Mouse (Mus musculus) megakaryocyte, embryonic 14.5 days (primary cell): ENCODE data around the gene Setdb1. TPM values are rescaled to one million over a fixed set of nuclear protein-coding genes. Genes with fewer than 3 reads are reported as not detected.
"Not testable (repeated sequence)": the region's sequence is repeated elsewhere in the genome, so short reads cannot be mapped to it uniquely, and the experiment has no call there.

Source experiments
- H3K27me3 ChIP-seq: replicated peaks from 2 replicates; pipeline ENCODE3; 2012; ENCODE audit warnings: inconsistent platforms
- H3K36me3 ChIP-seq: replicated peaks from 2 replicates; pipeline ENCODE3; 2012; ENCODE audit warnings: low read length, inconsistent platforms, mixed read lengths
- H3K4me1 ChIP-seq: 2 replicates; pipeline ENCODE4 v1.6.1; 2012; ENCODE audit warnings: inconsistent platforms
- H3K4me3 ChIP-seq: replicated peaks from 2 replicates; pipeline ENCODE3; 2012; ENCODE audit warnings: moderate library complexity, mild to moderate bottlenecking, inconsistent platforms
- H3K9me3 ChIP-seq: 2 replicates; pipeline ENCODE4 v1.6.1; 2012; ENCODE audit warnings: inconsistent platforms
- FLI1 ChIP-seq: IDR thresholded peaks from 2 replicates; pipeline ENCODE4 v1.6.1; 2012; ENCODE audit warnings: low read length, inconsistent platforms, mixed read lengths
- GATA1 ChIP-seq: IDR thresholded peaks from 3 replicates; pipeline ENCODE4 v1.6.1; 2012; ENCODE audit warnings: mixed read lengths, low read length, inconsistent platforms, borderline replicate concordance
- polyA plus RNA-seq: library from polyadenylated mRNA; stranded (reverse); fragments of >175 nt; gene quantifications from 2 replicates; pipeline ENCODE4 v1.2.3, GENCODE M21; 2012; ENCODE audit warnings: low replicate concordance; ENCODE audit not compliant: insufficient read depth

Setdb1 gene
- polyA plus RNA-seq, result 2.3 and 6.3 TPM in 2 replicates

DNA sequence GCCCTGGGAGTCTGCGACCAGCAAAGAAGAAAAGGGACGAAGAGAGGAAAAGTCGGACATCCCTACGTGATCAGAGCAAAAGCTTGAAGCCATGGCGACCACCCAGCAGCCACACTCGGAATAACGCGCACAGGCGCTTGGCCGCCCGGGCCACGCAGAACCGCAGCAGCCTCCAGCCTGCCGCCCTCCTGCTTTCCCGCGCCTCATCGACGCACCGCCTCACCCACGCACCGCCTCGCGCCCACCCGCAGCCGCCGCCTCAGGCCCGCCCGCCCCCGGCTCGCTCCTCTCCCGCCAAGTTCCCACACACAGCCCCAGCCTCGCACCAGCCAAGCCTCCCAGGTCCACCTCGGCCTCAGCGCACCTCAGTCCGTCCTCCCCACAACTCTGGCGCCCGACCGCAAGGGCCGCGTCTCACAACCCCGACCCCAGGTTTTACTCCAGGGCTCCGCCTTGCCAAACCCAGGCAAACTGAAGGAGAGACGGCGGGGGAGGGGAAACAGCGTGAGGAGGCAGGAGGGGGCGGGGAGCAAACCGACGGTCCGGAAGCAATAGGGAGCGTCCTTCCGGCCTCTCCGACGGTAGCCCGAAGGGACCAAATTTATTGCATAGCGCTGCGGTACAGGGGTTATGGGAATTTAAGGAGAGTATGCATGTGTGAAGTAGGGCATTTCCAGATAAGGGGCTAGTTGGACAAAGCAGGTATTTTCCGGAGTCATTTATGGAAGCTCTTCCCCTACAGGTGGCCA lies at the start of gene Setdb1:
Gene Setdb1, minus strand, starts transcription at position 502 of the 749 bp plus-strand sequence.
- Histone ChIP-seq H3K4me3 (peak within 1 kb of the TSS; percentile 92), H3K36me3 (peaks cover 30% of the 10 kb centered on the region), H3K4me1 (peaks cover 19% of the 10 kb centered on the region), H3K9me3 (peaks cover 19% of the 10 kb centered on the region)
- H3K27me3 ChIP-seq, result not testable (repeated sequence)

DNA sequence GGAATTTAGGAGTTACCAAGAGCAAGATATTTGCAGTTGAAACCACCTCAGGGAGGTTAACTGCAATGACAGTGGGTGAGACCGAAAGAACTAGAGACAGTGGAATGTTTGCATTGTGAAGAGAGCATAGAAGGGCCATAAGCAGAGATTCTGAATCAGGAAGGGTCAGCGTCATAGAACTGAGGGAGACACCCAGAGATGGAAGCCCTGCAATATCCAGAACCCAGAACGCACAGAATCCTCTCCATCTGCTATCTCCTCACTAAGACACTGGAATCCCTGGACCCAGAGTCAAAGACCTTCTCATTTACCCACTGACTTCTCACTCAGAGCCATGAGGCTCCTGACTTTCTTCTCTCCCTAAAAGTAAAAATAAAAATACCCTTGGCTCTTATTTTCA lies 45.7 kb upstream of the Setdb1 start, which contains the start of gene 4930558C23Rik:
Gene 4930558C23Rik, minus strand, starts transcription at position 101 of the 400 bp plus-strand sequence.
- H3K9me3 ChIP-seq, result peaks cover 5% of the 10 kb centered on the region; the same call in 1 of the 2 replicates
- H3K4me1 ChIP-seq, result peaks cover 4% of the 10 kb centered on the region; the same call in 1 of the 2 replicates
- H3K4me3 ChIP-seq, result no peak within 1 kb of the TSS
- H3K36me3 ChIP-seq, result no peaks in the 10 kb centered on the region
- no peak for TF ChIP-seq GATA1
- no peak for TF ChIP-seq FLI1
- H3K27me3 ChIP-seq, result no peaks in the 10 kb centered on the region

DNA sequence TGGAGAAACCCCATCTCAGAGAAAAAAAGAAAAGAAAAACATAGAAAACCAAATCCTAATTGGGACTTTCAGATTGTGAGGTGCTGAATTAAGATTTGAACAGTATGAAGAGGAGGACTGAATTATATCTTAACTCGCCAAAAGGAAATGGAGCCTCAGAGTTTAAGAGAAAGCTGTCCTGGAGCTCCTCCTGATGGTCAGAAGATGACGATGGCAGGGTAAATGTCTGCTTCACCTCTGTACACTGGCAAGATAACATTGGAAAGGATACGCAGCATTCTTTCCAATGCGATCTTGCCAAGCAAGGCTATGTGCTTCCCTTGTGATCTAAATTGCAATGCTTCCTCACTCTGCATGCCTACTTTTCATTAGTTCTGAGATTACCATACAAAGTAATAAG lies 37.4 kb upstream of the Setdb1 start:
- Histone ChIP-seq H3K4me1 (peaks cover 13% of the 10 kb centered on the region), H3K9me3 (peaks cover 13% of the 10 kb centered on the region), H3K36me3 (no peaks in the 10 kb centered on the region), H3K4me3 (peak overlapping the region; percentile 28), H3K27me3 (no peaks in the 10 kb centered on the region)
- TF ChIP-seq FLI1 (no peak), GATA1 (no peak)

DNA sequence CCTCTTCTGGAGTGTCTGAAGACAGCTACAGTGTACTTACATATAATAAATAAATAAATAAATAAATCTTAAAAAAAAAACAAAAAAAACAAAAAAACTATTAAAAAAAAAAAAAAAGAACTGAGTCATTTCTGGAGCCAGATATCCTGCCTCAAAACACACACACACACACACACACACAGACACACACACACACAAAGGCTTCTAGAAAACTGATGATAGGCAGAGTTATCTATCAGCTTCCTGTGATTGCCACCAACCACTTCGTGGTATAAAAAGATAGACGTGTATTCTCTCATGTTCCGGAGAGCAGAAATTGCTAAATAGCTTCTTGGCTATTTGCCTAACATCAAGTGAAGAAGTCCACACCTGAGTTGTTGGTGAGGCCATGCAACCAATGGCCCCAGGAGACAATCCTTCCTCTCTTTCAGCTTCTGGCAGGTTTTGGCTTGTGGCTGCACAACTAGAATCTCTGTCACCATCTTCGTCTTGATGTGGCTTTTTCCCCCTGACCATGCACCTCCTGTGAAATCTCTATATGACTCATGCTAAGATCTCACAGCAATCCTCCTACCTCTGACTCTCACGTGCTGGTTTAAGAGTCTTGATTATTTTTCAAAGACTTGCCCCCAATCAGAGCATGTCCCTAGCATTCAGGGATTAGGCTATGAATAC lies 28.5 kb upstream of the Setdb1 start:
- TF ChIP-seq FLI1 (no peak), GATA1 (no peak)
- no peaks in the 10 kb centered on the region for H3K36me3 ChIP-seq
- no peak overlapping the region for H3K4me3 ChIP-seq
- H3K9me3 ChIP-seq, result 0 out of 2 replicates have a peak, but pooled peaks cover 3% of the 10 kb centered on the region
- peaks cover 24% of the 10 kb centered on the region for H3K4me1 ChIP-seq
- no peaks in the 10 kb centered on the region for H3K27me3 ChIP-seq

DNA sequence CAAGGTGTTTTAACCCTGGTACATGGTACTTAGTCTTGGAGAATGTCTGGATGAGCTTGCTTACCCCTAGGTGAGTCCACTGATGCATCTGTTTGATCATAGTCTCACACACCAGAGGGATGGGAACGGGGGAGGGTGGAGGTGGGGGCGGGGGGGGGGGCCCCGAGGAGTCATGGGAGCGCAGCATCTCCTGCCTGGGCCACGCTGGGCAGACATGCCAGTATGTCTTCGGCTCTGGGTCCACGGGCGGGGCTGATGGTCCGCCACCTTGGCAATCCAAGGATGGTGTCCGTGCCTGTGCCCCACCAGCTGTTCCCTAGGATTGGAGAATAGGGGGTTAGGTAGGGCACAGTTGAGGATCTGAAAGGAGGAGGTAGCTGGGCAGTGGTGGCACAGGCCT lies 16.2 kb upstream of the Setdb1 start:
- peaks cover 10% of the 10 kb centered on the region for H3K36me3 ChIP-seq
- peaks cover 9% of the 10 kb centered on the region for H3K4me1 ChIP-seq
- H3K9me3 ChIP-seq, result peaks cover 34% of the 10 kb centered on the region
- H3K27me3 ChIP-seq, result no peaks in the 10 kb centered on the region
- no peak overlapping the region for H3K4me3 ChIP-seq
- TF ChIP-seq GATA1 (no peak), FLI1 (no peak)

DNA sequence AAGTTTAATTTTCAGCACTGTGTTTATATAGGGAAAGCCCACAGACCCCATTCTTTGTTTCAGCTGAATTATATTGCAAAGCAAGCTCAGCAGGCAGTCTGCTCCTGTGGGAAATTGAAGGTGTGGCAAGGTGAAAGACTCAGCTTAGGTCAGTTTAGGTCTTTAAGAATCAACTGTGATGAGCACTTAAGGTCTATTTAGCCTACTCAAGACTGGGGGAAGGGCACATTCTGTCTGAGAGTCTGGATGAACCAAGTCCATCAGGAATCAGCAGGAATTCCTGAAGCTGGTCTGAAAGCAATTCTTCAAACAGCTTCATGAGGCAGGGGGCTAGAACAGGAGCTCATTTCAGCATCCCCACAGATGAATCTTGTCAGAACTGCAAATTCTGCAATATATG lies 13.1 kb upstream of the Setdb1 start:
- Histone ChIP-seq H3K36me3 (peaks cover 5% of the 10 kb centered on the region), H3K27me3 (no peaks in the 10 kb centered on the region), H3K9me3 (peaks cover 12% of the 10 kb centered on the region), H3K4me1 (peaks cover 7% of the 10 kb centered on the region), H3K4me3 (no peak overlapping the region)
- TF ChIP-seq FLI1 (no peak), GATA1 (no peak)

DNA sequence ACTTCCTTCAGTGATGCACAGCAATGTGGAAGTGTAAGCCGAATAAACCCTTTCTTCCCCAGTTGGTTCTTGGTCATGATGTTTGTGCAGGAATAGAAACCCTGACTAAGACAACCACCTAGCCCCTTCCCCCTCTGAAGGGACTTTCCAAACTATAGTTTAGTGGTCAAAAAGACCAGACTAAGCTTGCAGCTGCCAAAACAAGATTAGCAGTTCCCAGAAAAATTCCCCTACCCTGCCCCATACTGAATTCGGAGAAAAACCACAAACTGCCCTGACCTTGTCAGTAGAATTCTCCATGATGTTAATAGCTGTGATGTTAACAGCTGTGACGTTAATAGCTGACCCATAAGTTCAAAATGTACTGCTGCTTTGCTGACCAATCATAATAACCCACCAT lies 3.3 kb upstream of the Setdb1 start:
- not testable (repeated sequence) for H3K4me3 ChIP-seq, H3K27me3 ChIP-seq, H3K36me3 ChIP-seq
- H3K4me1 ChIP-seq, result peaks cover 17% of the 10 kb centered on the region
- H3K9me3 ChIP-seq, result peaks cover 19% of the 10 kb centered on the region

DNA sequence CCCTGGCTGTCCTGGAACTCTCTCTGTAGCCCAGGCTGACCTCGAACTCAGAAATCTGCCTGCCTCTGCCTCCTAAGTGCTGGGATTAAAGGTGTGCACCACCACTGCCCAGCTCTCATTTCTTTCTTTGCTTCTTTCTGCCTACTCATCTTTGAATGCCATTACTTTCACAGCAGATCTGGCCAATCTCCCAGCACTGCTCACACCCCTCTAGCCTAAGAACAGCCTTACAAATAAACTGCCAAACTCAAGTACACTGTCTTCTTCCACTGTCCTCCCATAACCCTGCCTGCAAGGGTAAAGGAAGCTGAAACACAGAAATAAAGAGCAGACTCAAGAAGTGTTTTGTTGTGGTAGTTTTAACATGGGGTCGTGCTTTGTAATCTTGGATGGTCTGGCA lies 744 bp upstream of the Setdb1 start:
- peaks cover 19% of the 10 kb centered on the region for H3K4me1 ChIP-seq
- no peak overlapping the region for H3K4me3 ChIP-seq
- no peaks in the 10 kb centered on the region for H3K27me3 ChIP-seq
- H3K9me3 ChIP-seq, result peaks cover 19% of the 10 kb centered on the region
- no peak for TF ChIP-seq GATA1
- no peak for TF ChIP-seq FLI1
- peaks cover 21% of the 10 kb centered on the region for H3K36me3 ChIP-seq

DNA sequence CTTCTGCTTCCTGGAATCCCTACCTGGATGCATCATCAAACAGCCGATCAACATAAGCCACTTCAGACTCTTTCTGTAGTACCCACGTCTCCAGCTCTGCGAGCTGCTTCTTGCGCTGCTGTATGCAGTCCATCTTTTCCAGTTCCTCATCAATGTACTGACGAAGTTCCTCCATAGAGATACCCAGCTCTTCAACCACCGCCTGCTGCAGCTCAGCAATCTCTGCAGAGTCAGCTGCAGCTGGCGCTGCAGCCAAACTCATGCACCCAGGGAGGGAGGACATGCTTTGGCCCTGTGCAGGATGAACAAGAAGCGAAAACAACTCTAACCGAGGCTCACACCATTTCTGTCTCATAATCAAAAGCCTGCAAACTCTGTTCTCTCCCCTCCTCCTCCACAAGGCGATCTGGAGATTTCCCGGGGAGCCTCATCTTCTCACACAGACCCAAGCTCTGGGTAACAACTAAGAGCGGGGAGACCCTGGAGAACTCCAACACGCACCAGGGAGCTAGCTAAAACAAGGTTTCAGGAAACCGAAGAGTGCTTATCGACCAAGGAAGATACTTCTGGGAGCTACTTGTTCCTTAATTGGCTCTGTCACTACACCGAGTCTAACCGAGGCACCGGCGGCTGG lies 974 bp downstream of the Setdb1 start:
- Histone ChIP-seq H3K4me1 (peaks cover 19% of the 10 kb centered on the region), H3K9me3 (peaks cover 19% of the 10 kb centered on the region), H3K36me3 (peaks cover 34% of the 10 kb centered on the region)
- not testable (repeated sequence) for H3K4me3 ChIP-seq, H3K27me3 ChIP-seq

DNA sequence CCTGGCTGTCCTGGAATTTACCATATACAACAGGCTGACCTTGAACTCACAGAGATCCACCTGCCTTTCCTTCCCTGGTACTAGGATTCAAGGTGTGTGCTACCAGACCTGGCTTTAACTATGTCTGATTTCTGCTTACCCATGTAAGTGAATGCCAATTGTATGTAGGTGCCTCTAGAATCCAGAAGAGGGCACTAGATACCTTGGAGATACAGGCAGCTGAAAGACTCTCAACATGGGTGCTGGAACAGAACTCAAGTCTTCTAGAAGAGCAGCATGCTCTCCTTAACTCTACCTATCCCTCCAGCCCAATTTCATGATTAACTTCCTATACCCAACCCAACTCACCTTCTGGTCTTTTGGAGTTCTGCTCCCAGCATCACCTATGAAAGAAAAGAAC lies 7.5 kb downstream of the Setdb1 start:
- peaks cover 82% of the 10 kb centered on the region for H3K36me3 ChIP-seq
- H3K9me3 ChIP-seq, result no peaks in the 10 kb centered on the region
- H3K27me3 ChIP-seq, result no peaks in the 10 kb centered on the region
- H3K4me3 ChIP-seq, result no peak overlapping the region
- H3K4me1 ChIP-seq, result no peaks in the 10 kb centered on the region; the same call in 1 of the 2 replicates
- TF ChIP-seq GATA1, result no peak

DNA sequence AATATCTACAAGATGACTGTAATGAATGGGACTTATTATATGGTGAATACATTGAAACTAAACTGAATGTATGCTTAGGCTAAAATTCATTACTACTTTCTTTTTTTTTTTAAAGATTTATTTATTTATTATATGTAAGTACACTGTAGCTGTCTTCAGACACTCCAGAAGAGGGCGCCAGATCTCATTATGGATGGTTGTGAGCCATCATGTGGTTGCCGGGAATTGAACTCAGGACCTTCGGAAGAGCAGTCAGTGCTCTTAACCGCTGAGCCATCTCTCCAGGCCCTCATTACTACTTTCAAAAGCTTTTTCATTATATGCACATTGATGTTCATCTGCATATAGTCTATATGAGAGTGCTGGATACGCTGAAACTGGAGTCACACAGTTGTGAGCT lies 8.7 kb downstream of the Setdb1 start:
- H3K4me1 ChIP-seq, H3K27me3 ChIP-seq, H3K4me3 ChIP-seq, H3K9me3 ChIP-seq: not testable (repeated sequence)
- H3K36me3 ChIP-seq, result peaks cover 80% of the 10 kb centered on the region
